8 mouse cellular contexts compared by ENCODE assay signal in the genomic region with DNA sequence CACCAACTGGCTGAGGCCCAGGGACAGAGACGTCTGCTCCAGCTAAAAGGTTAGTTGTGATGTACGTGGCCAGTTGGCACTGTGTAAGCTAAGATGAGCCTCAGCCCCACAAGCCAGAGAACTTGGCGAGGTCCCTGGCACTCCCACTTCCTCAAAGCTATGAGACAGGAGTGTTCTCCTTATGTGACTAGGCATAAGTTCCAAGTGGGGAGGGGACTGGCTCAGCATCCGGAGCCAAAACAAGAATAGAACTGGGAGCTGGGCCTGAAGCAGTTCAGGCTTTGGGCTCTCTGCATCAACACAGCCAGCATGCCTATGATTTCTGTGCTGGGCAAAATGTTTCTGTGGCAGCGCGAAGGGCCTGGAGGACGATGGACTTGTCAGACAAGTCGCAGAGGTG. TPM values are rescaled to one million over a fixed set of nuclear protein-coding genes. Genes with fewer than 3 reads are reported as not detected.
A peak's percentile ranks its signal among the peaks of the same experiment; 100 is the strongest.
DNase-seq lines count a peak whose midpoint lies in the region; ATAC-seq lines count a peak whose summit lies in the region.

No protein-coding gene starts in this region.

- ATAC-seq in monocyte, adult 5-6 weeks (replicated peaks; ENCODE audit: insufficient number of reproducible peaks, low FRiP score, low TSS enrichment, poor library complexity, severe bottlenecking): 0 out of 2 replicates have a peak, but pooled peaks have one; percentile 28
- ATAC-seq in erythroid progenitor cell, adult 5-6 weeks (replicated peaks; ENCODE audit: low FRiP score, poor library complexity, severe bottlenecking): no peak

- peak; percentile 58 for DNase-seq in kidney, postnatal 10 days
- DNase-seq in kidney, adult 11 months: no peak
- peak; percentile 83 to 88 for DNase-seq in cerebellum, postnatal 10 days
- peak; percentile 70 to 73 for DNase-seq in heart, adult 9 months (ENCODE audit: low spot score in 2 of 2)
- peak; percentile 57 to 72 for DNase-seq in layer of hippocampus, postnatal 10 days (ENCODE audit: low spot score in 2 of 2)
- DNase-seq in retina, postnatal 1 day: no peak

RNA-seq across cellular contexts. Expression of gene Fam131a, which starts 1.7 kb away (rescaled TPM):
- total RNA-seq in layer of hippocampus, postnatal 10 days (2021): 100 to 1,000 TPM; 298 to 325 TPM
- 1.8 to 5.8 TPM (median 3.5 TPM) in 3 replicates for total RNA-seq in monocyte, adult 5-6 weeks (2017)
- not detected in 2 replicates for total RNA-seq in erythroid progenitor cell, adult 5-6 weeks (2015; ENCODE audit: low replicate concordance)
- not detected in 2 replicates for total RNA-seq in erythroid progenitor cell, adult 5-6 weeks (2017; ENCODE audit: low replicate concordance)

RNA-seq across cellular contexts. Expression of gene Polr2h, which starts 22.7 kb away (rescaled TPM):
- total RNA-seq in layer of hippocampus, postnatal 10 days (2021): 10 to 100 TPM; 23.2 to 27.7 TPM
- 20.0 to 31.9 TPM (median 24.4 TPM) in 3 replicates for total RNA-seq in monocyte, adult 5-6 weeks (2017)
- 2.9 and 10.5 TPM in 2 replicates for total RNA-seq in erythroid progenitor cell, adult 5-6 weeks (2015; ENCODE audit: low replicate concordance)
- 5.8 and 11.2 TPM in 2 replicates for total RNA-seq in erythroid progenitor cell, adult 5-6 weeks (2017; ENCODE audit: low replicate concordance)

RNA-seq across cellular contexts. Expression of gene Clcn2, which starts 22.8 kb away (rescaled TPM):
- 10 to 100 TPM; 41.4 to 50.7 TPM for total RNA-seq in layer of hippocampus, postnatal 10 days (2021)
- total RNA-seq in monocyte, adult 5-6 weeks (2017): 0.68 TPM in 1 of 3 replicates, not detected in the others
- total RNA-seq in erythroid progenitor cell, adult 5-6 weeks (2015; ENCODE audit: low replicate concordance): 11.5 and 21.0 TPM in 2 replicates
- 9.9 and 10.7 TPM in 2 replicates for total RNA-seq in erythroid progenitor cell, adult 5-6 weeks (2017; ENCODE audit: low replicate concordance)

RNA-seq across cellular contexts. Expression of gene Eif4g1, which starts 26.7 kb away (rescaled TPM):
- total RNA-seq in layer of hippocampus, postnatal 10 days (2021): 100 to 1,000 TPM; 349 to 379 TPM
- total RNA-seq in monocyte, adult 5-6 weeks (2017): 140 to 207 TPM (median 147 TPM) in 3 replicates
- total RNA-seq in erythroid progenitor cell, adult 5-6 weeks (2015; ENCODE audit: low replicate concordance): 105 and 116 TPM in 2 replicates
- 109 and 153 TPM in 2 replicates for total RNA-seq in erythroid progenitor cell, adult 5-6 weeks (2017; ENCODE audit: low replicate concordance)

RNA-seq across cellular contexts. Expression of gene Chrd, which starts 38.1 kb away (rescaled TPM):
- total RNA-seq in layer of hippocampus, postnatal 10 days (2021): 10 to 100 TPM; 25.1 TPM
- total RNA-seq in monocyte, adult 5-6 weeks (2017): not detected in 3 replicates
- total RNA-seq in erythroid progenitor cell, adult 5-6 weeks (2015; ENCODE audit: low replicate concordance): not detected in 2 replicates
- total RNA-seq in erythroid progenitor cell, adult 5-6 weeks (2017; ENCODE audit: low replicate concordance): not detected in 2 replicates

Comparison
In these comparisons a context has a peak if more than half of its experiments do, and no peak if none do; other contexts are left out.
1. DNase-seq: peak in kidney, postnatal 10 days (single experiment), cerebellum, postnatal 10 days (2 of 2), heart, adult 9 months (2 of 2) and layer of hippocampus, postnatal 10 days (2 of 2); none in kidney, adult 11 months (single experiment) and retina, postnatal 1 day (single experiment).
2. RNA of gene Fam131a, which starts 1.7 kb away (total RNA-seq): 298 to 325 TPM in layer of hippocampus, postnatal 10 days; 1.8 to 5.8 TPM in monocyte, adult 5-6 weeks and not detected in erythroid progenitor cell, adult 5-6 weeks; every median in the first group is over 10 times any median in the second.